Mouse (Mus musculus) heart, embryonic 16.5 days (tissue): ENCODE measurements around the gene Sema4d. TPM values are rescaled to one million over a fixed set of nuclear protein-coding genes. Genes with fewer than 3 reads are reported as not detected.

Experiments
- ATAC-seq: fragments of 200-750 bp; cut with Nextera tagmentation; replicated peaks from 2 replicates; pipeline ENCODE4 v1.8.0; 2017; ENCODE audit warnings: moderate number of reproducible peaks; ENCODE audit not compliant: insufficient read depth, low FRiP score; ENCODE audit errors: extremely low read depth
- H3K27ac ChIP-seq: fragments of 300-500 bp; sonication (generic); 2 replicates; pipeline ENCODE4 v1.5.1; 2014; ENCODE audit warnings: mild to moderate bottlenecking, low read length, control low read depth, moderate library complexity
- H3K27me3 ChIP-seq: fragments of 300-500 bp; sonication (generic); 2 replicates; pipeline ENCODE4 v1.6.1; 2014; ENCODE audit warnings: low read length, mixed read lengths; ENCODE audit not compliant: control insufficient read depth, insufficient read depth
- H3K36me3 ChIP-seq: fragments of 300-500 bp; sonication (generic); 2 replicates; pipeline ENCODE4 v1.6.1; 2014; ENCODE audit not compliant: control insufficient read depth, insufficient read depth
- H3K4me1 ChIP-seq: fragments of 300-500 bp; sonication (generic); 2 replicates; pipeline ENCODE4 v1.6.1; 2014; ENCODE audit warnings: low read length, mixed read lengths; ENCODE audit not compliant: control insufficient read depth, insufficient read depth
- H3K4me2 ChIP-seq: fragments of 300-500 bp; sonication (generic); 2 replicates; pipeline ENCODE4 v1.6.1; 2014; ENCODE audit warnings: low read depth, mild to moderate bottlenecking, control low read depth, low read length
- H3K4me3 ChIP-seq: fragments of 300-500 bp; sonication (generic); 2 replicates; pipeline ENCODE4 v1.5.1; 2014; ENCODE audit warnings: mild to moderate bottlenecking, control low read depth, low read length
- H3K9ac ChIP-seq: fragments of 300-500 bp; sonication (generic); 2 replicates; pipeline ENCODE4 v1.6.1; 2014; ENCODE audit warnings: low read length, control low read depth
- H3K9me3 ChIP-seq: fragments of 300-500 bp; sonication (generic); replicated peaks from 2 replicates; pipeline ENCODE4 v1.6.1; 2016; ENCODE audit warnings: low read length; ENCODE audit not compliant: control insufficient read depth
- WGBS: fragments of 180-500 bp; shearing (Covaris S2); extraction: QIAGEN DNeasy Blood & Tissue Kit; methylation state at CpG from one replicate; pipeline ENCODE4 v1.1.7; 2014; 5-methylcytosine and 5-hydroxymethylcytosine counted together
- polyA plus RNA-seq: library from polyadenylated mRNA; unstranded; fragments of >200 nt; fragmentation: Nextera tagmentation; extraction: Ambion mirVana; gene quantifications from 2 replicates; pipeline ENCODE4 v1.2.1, GENCODE M21; 2015

Gene Sema4d
- polyA plus RNA-seq, 1 experiment from 2014 or later: 22.5 TPM

- H3K9ac ChIP-seq: no peak overlapping the region
- 51% methylated on average over 9 of the region's 9 CpGs for WGBS
- no peaks in the 10 kb centered on the region for H3K36me3 ChIP-seq
- H3K27ac ChIP-seq: no peak overlapping the region
- no peak overlapping the region for H3K4me2 ChIP-seq
- no peaks in the 10 kb centered on the region for H3K9me3 ChIP-seq
- peak; percentile 33 for ATAC-seq
- no peak overlapping the region for H3K4me3 ChIP-seq
- no peaks in the 10 kb centered on the region for H3K4me1 ChIP-seq
- H3K27me3 ChIP-seq: no peaks in the 10 kb centered on the region
These were observed 7.4 kb upstream of the Sema4d start for GRCm38 (mm10) chr13:51800921-51801320.

GRCm38 (mm10) chr13:51799735-51800522 lies 6.4 kb upstream of the Sema4d start:
- H3K36me3 ChIP-seq: no peaks in the 10 kb centered on the region
- no peaks in the 10 kb centered on the region for H3K9me3 ChIP-seq
- no peak overlapping the region for H3K9ac ChIP-seq
- no peaks in the 10 kb centered on the region for H3K4me1 ChIP-seq
- no peak overlapping the region for H3K4me2 ChIP-seq
- H3K27ac ChIP-seq: no peak overlapping the region
- WGBS: 74% methylated on average over 16 of the region's 16 CpGs
- ATAC-seq: no peak
- H3K4me3 ChIP-seq: no peak overlapping the region
- H3K27me3 ChIP-seq: no peaks in the 10 kb centered on the region

DNA sequence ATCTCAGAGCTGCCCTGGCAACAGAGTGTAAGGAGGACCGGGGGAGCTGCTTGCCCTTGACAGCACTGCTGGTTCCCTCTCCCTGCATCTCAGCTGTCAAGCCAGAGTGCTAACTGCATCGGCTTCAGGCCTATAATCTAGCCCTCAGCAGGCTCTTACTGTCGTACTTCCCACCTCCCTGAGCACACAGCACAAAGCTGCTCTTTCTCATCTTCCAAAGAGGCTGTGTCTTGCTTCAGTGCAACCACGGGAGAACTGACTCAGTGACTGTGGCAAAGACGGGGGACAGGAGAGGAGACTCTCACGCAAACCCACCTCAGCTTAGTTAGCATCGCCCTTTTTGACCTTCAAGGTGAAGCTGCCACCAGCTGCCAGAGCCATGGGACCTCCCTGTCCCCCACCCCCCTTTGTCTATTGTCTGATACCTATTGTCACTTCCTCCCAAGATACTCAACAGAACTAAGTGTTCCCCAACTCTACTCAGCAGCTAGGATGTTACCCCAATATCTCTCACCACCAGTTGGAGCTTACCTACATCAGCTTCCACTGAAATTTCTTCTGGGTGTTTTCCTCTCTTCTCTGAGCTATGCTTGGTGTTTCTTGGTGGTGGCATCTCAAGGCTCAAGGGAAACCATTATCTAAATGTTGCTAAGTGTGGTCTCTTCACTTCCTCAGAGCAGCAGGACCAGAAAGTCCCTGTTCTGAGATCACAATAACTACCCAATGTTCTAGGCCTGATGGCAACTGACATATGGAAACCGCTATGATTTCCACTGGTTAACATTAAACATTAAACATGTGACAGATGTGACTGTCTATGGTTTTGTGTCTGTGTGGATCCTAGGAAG lies 4.6 kb upstream of the Sema4d start:
- Histone ChIP-seq H3K4me3 (no peak overlapping the region), H3K4me1 (no peaks in the 10 kb centered on the region), H3K36me3 (no peaks in the 10 kb centered on the region), H3K27ac (no peak overlapping the region), H3K4me2 (no peak overlapping the region), H3K9ac (no peak overlapping the region), H3K9me3 (no peaks in the 10 kb centered on the region), H3K27me3 (no peaks in the 10 kb centered on the region)
- ATAC-seq: no peak
- 55% methylated on average over 8 of the region's 8 CpGs for WGBS

DNA sequence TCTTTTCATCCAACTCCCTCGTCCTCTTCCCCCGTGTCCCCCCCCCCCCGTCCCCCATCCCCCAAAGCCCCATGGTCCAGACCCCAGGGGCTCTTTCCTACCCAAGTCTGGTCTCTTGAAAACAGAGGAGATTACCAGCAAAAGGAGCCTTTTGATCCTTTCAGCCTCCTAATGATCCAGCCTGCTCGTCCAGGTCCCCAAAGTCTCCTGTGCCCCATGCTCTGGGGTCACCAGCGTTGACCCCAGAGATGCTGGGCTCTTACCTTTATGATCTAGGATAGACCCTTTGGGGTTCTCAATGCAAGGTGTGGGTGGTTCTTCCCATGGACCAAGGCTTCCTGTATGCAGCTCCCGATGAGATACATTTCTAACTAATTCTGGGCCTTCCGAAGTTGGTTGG lies 401 bp upstream of the Sema4d start:
- 43% methylated on average over 6 of the region's 7 CpGs for WGBS
- peaks cover 15% of the 10 kb centered on the region for H3K4me1 ChIP-seq
- no peak overlapping the region for H3K9ac ChIP-seq
- no peaks in the 10 kb centered on the region for H3K36me3 ChIP-seq
- H3K9me3 ChIP-seq: no peaks in the 10 kb centered on the region
- no peak overlapping the region for H3K27ac ChIP-seq
- peak overlapping the region; percentile 90 for H3K4me3 ChIP-seq
- no peak for ATAC-seq
- no peaks in the 10 kb centered on the region for H3K27me3 ChIP-seq
- peak overlapping the region; percentile 97 for H3K4me2 ChIP-seq

- Histone ChIP-seq H3K9ac (peak overlapping the region; percentile 85), H3K4me2 (peak overlapping the region; percentile 97), H3K36me3 (no peaks in the 10 kb centered on the region), H3K27me3 (no peaks in the 10 kb centered on the region), H3K4me3 (peak overlapping the region; percentile 90), H3K27ac (peak overlapping the region; percentile 48), H3K9me3 (no peaks in the 10 kb centered on the region), H3K4me1 (peaks cover 15% of the 10 kb centered on the region)
- 2% methylated on average over 43 of the region's 43 CpGs for WGBS
- ATAC-seq: peak; percentile 41
These were observed 670 bp downstream of the Sema4d start for GRCm38 (mm10) chr13:51792729-51793424.

DNA sequence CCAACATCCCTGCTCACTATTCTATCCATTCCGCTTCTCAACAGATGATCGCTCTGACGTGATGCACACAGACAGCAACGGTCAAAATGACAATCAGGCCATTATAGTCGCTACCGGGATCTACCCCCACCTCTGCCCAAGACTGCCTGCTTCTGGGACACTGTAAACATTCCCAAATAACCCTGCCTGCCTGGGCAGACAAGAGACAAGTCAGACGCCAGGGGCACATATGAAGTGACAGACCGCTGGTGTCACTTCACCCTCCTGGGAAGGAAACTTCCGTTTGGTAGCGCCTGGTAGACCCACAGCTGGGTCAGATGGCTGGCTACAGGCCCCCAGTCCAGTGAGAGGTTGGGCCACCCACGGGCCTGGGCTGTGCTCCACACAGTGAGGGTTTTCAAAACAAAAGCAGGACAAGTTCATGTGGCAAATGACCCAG lies 1.4 kb downstream of the Sema4d start:
- Histone ChIP-seq H3K9ac (peak overlapping the region; percentile 85), H3K4me1 (peaks cover 15% of the 10 kb centered on the region), H3K36me3 (no peaks in the 10 kb centered on the region), H3K4me3 (peak overlapping the region; percentile 90), H3K9me3 (no peaks in the 10 kb centered on the region), H3K27ac (peak overlapping the region; percentile 48; the same call in 1 of the 2 replicates), H3K4me2 (peak overlapping the region; percentile 97), H3K27me3 (no peaks in the 10 kb centered on the region)
- 47% methylated on average over 11 of the region's 11 CpGs for WGBS
- ATAC-seq: no peak

GRCm38 (mm10) chr13:51791604-51792003 lies 1.9 kb downstream of the Sema4d start:
- Histone ChIP-seq H3K4me1 (peaks cover 18% of the 10 kb centered on the region), H3K36me3 (no peaks in the 10 kb centered on the region), H3K27me3 (no peaks in the 10 kb centered on the region), H3K9ac (no peak overlapping the region), H3K4me2 (peak overlapping the region; percentile 97), H3K4me3 (peak overlapping the region; percentile 90), H3K9me3 (no peaks in the 10 kb centered on the region), H3K27ac (no peak overlapping the region)
- 74% methylated on average over 3 of the region's 3 CpGs for WGBS
- no peak for ATAC-seq

DNA sequence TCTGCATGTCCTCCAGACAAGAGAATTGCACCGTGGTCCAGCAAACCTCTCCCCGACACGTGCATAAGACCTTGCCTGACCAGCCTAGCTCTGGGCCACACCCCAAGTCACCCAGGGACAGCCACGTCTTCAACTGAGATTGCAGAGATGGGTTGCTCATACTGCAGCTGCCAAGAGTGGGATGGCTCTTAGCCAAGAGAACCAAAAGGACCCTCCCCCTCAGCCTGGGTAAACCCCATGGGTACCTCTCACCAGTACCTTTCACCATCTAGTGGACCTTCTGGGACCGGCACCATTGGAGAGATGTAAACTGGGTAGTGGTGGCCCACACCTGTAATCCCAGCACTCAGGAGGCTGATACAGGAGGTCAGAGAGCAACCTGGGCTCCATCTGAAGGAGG lies 2.8 kb downstream of the Sema4d start:
- ATAC-seq: no peak
- WGBS: 52% methylated on average over 5 of the region's 5 CpGs
- no peaks in the 10 kb centered on the region for H3K36me3 ChIP-seq
- peaks cover 18% of the 10 kb centered on the region for H3K4me1 ChIP-seq
- no peak overlapping the region for H3K4me3 ChIP-seq
- H3K4me2 ChIP-seq: no peak overlapping the region
- no peaks in the 10 kb centered on the region for H3K27me3 ChIP-seq
- H3K9me3 ChIP-seq: no peaks in the 10 kb centered on the region
- H3K27ac ChIP-seq: no peak overlapping the region
- no peak overlapping the region for H3K9ac ChIP-seq
